Mouse (Mus musculus): Measurements from ENCODE around the gene Rad51b. TPM values are rescaled to one million over a fixed set of nuclear protein-coding genes. Genes with fewer than 3 reads are reported as not detected.

Gene Rad51b
- polyA plus RNA-seq, 1 experiment from 2014 or later, result 9.0 TPM

- Histone ChIP-seq H3K4me2 (no peak overlapping the region), H3K4me1 (peaks cover 35% of the 10 kb centered on the region), H3K27ac (peak overlapping the region; percentile 58), H3K36me3 (no peaks in the 10 kb centered on the region), H3K4me3 (no peak overlapping the region), H3K9ac (no peak overlapping the region), H3K9me3 (no peaks in the 10 kb centered on the region), H3K27me3 (no peaks in the 10 kb centered on the region)
- 56% methylated on average over 3 of the region's 3 CpGs for WGBS
- no peak for ATAC-seq (ENCODE audit: borderline replicate concordance, extremely low read depth, low FRiP score, low TSS enrichment)
These were observed 204.8 kb downstream of the Rad51b start for GRCm38 (mm10) chr12:79501877-79502276.

- H3K4me3 ChIP-seq, result no peak overlapping the region
- H3K9me3 ChIP-seq, result no peaks in the 10 kb centered on the region
- peak; percentile 67; the same call in 1 of the 2 replicates for ATAC-seq (ENCODE audit: borderline replicate concordance, extremely low read depth, low FRiP score, low TSS enrichment)
- H3K4me2 ChIP-seq, result no peak overlapping the region
- no peaks in the 10 kb centered on the region for H3K27me3 ChIP-seq
- no peak overlapping the region for H3K9ac ChIP-seq
- peak overlapping the region; percentile 57 for H3K27ac ChIP-seq
- H3K4me1 ChIP-seq, result peaks cover 45% of the 10 kb centered on the region
- 39% methylated on average over 11 of the region's 11 CpGs for WGBS
- no peaks in the 10 kb centered on the region for H3K36me3 ChIP-seq
These were observed 205.9 kb downstream of the Rad51b start for GRCm38 (mm10) chr12:79502862-79503581.

- no peak for ATAC-seq (ENCODE audit: borderline replicate concordance, extremely low read depth, low FRiP score, low TSS enrichment)
- H3K27ac ChIP-seq, result peak overlapping the region; percentile 57
- H3K4me1 ChIP-seq, result peaks cover 45% of the 10 kb centered on the region
- H3K9ac ChIP-seq, result no peak overlapping the region
- no peak overlapping the region for H3K4me2 ChIP-seq
- H3K9me3 ChIP-seq, result no peaks in the 10 kb centered on the region
- 56% methylated on average over 3 of the region's 3 CpGs for WGBS
- no peaks in the 10 kb centered on the region for H3K27me3 ChIP-seq
- no peaks in the 10 kb centered on the region for H3K36me3 ChIP-seq
- H3K4me3 ChIP-seq, result no peak overlapping the region
These were observed 206.8 kb downstream of the Rad51b start for GRCm38 (mm10) chr12:79503582-79504515.

GRCm38 (mm10) chr12:79504641-79505040, 207.6 kb downstream of the Rad51b start:
- H3K4me2 ChIP-seq, result no peak overlapping the region
- no peak overlapping the region for H3K4me3 ChIP-seq
- no peaks in the 10 kb centered on the region for H3K36me3 ChIP-seq
- no peaks in the 10 kb centered on the region for H3K9me3 ChIP-seq
- H3K9ac ChIP-seq, result no peak overlapping the region
- H3K27ac ChIP-seq, result peak overlapping the region; percentile 57
- no peaks in the 10 kb centered on the region for H3K27me3 ChIP-seq
- H3K4me1 ChIP-seq, result peaks cover 45% of the 10 kb centered on the region
- WGBS, result 87% methylated on average over 1 of the region's 1 CpGs
- no peak for ATAC-seq (ENCODE audit: borderline replicate concordance, extremely low read depth, low FRiP score, low TSS enrichment)

- 37% methylated on average over 4 of the region's 4 CpGs for WGBS
- Histone ChIP-seq H3K9me3 (no peaks in the 10 kb centered on the region), H3K27me3 (no peaks in the 10 kb centered on the region), H3K9ac (no peak overlapping the region), H3K27ac (peak overlapping the region; percentile 79), H3K4me2 (no peak overlapping the region), H3K4me3 (no peak overlapping the region), H3K4me1 (peaks cover 57% of the 10 kb centered on the region), H3K36me3 (no peaks in the 10 kb centered on the region)
- no peak for ATAC-seq (ENCODE audit: borderline replicate concordance, extremely low read depth, low FRiP score, low TSS enrichment)
These were observed 209.3 kb downstream of the Rad51b start for GRCm38 (mm10) chr12:79506421-79506820.

- ATAC-seq (ENCODE audit: borderline replicate concordance, extremely low read depth, low FRiP score, low TSS enrichment), result no peak
- Histone ChIP-seq H3K9me3 (no peaks in the 10 kb centered on the region), H3K4me3 (no peak overlapping the region), H3K4me1 (peaks cover 57% of the 10 kb centered on the region), H3K27ac (peak overlapping the region; percentile 79), H3K36me3 (no peaks in the 10 kb centered on the region), H3K27me3 (no peaks in the 10 kb centered on the region), H3K9ac (no peak overlapping the region), H3K4me2 (no peak overlapping the region)
- 19% methylated on average over 8 of the region's 8 CpGs for WGBS
These were observed 210.1 kb downstream of the Rad51b start for GRCm38 (mm10) chr12:79507141-79507681.

- Histone ChIP-seq H3K9ac (peak overlapping the region; percentile 25; the same call in 1 of the 2 replicates), H3K9me3 (no peaks in the 10 kb centered on the region), H3K36me3 (no peaks in the 10 kb centered on the region), H3K27me3 (no peaks in the 10 kb centered on the region), H3K4me2 (no peak overlapping the region; the same call in 1 of the 2 replicates), H3K4me3 (no peak overlapping the region), H3K4me1 (peaks cover 40% of the 10 kb centered on the region), H3K27ac (peak overlapping the region; percentile 98)
- WGBS, result 32% methylated on average over 11 of the region's 11 CpGs
- peak; percentile 84 for ATAC-seq (ENCODE audit: borderline replicate concordance, extremely low read depth, low FRiP score, low TSS enrichment)
These were observed 214.5 kb downstream of the Rad51b start for GRCm38 (mm10) chr12:79511454-79512204.

GRCm38 (mm10) chr12:79512205-79512886, 215.3 kb downstream of the Rad51b start:
- peak; percentile 56 for ATAC-seq (ENCODE audit: borderline replicate concordance, extremely low read depth, low FRiP score, low TSS enrichment)
- 40% methylated on average over 10 of the region's 10 CpGs for WGBS

GRCm38 (mm10) chr12:79512982-79513681, 216.1 kb downstream of the Rad51b start:
- peaks cover 28% of the 10 kb centered on the region for H3K4me1 ChIP-seq
- H3K27me3 ChIP-seq, result no peaks in the 10 kb centered on the region
- WGBS, result 41% methylated on average over 5 of the region's 5 CpGs
- H3K27ac ChIP-seq, result peak overlapping the region; percentile 98
- no peak overlapping the region for H3K4me3 ChIP-seq
- H3K9ac ChIP-seq, result no peak overlapping the region
- no peaks in the 10 kb centered on the region for H3K36me3 ChIP-seq
- H3K9me3 ChIP-seq, result no peaks in the 10 kb centered on the region
- peak; percentile 31; the same call in 1 of the 2 replicates for ATAC-seq (ENCODE audit: borderline replicate concordance, extremely low read depth, low FRiP score, low TSS enrichment)
- H3K4me2 ChIP-seq, result no peak overlapping the region

More at GRCm38 (mm10) chr12:79512205-79512886, 215.3 kb downstream of the Rad51b start:
- no peaks in the 10 kb centered on the region for H3K27me3 ChIP-seq
- H3K9ac ChIP-seq, result no peak overlapping the region
- H3K9me3 ChIP-seq, result no peaks in the 10 kb centered on the region
- no peak overlapping the region; the same call in 1 of the 2 replicates for H3K4me2 ChIP-seq
- peaks cover 33% of the 10 kb centered on the region for H3K4me1 ChIP-seq
- H3K27ac ChIP-seq, result peak overlapping the region; percentile 98
- no peaks in the 10 kb centered on the region for H3K36me3 ChIP-seq
- no peak overlapping the region for H3K4me3 ChIP-seq

- ATAC-seq (ENCODE audit: borderline replicate concordance, extremely low read depth, low FRiP score, low TSS enrichment), result no peak
- Histone ChIP-seq H3K4me2 (no peak overlapping the region), H3K9ac (no peak overlapping the region), H3K27ac (peak overlapping the region; percentile 76), H3K9me3 (no peaks in the 10 kb centered on the region), H3K4me3 (no peak overlapping the region), H3K36me3 (no peaks in the 10 kb centered on the region), H3K27me3 (no peaks in the 10 kb centered on the region), H3K4me1 (peaks cover 28% of the 10 kb centered on the region)
- 82% methylated on average over 3 of the region's 3 CpGs for WGBS
These were observed 217.6 kb downstream of the Rad51b start for GRCm38 (mm10) chr12:79514680-79515079.
